7 mouse cellular contexts compared by ENCODE assay signal in the genomic region with DNA sequence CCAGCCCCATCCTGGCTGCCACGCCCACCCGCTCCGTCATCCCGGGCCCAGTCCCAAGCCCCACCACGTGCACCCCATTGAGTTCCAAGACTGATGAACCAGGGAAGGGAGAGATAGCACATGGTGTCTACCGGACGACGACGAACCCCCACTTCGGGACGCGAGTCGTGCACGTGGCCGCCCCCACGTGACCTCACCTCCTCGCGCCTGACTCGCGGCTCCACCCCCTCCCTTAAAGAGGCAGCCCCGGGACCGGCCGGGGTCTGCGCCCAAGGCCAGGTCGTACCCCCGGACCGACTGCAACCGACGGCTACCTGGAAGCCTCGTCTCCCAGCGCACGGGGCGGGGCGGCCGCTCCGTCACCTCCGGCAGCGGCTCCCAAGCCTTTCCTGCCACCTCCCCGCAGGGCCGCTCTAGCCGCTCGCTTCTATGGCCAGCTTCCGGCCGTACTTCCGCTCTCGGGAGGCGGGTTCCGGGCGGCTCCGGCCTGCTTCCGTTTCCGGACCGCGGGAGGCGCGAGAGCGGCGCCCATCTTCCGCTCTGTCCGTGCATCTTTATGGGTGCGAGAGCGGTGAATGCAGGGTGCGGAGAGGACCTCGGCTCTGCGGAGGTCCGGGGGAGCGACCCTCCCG. TPM values are rescaled to one million over a fixed set of nuclear protein-coding genes. Genes with fewer than 3 reads are reported as not detected.
DNase-seq lines count a peak whose midpoint lies in the region; ATAC-seq lines count a peak whose summit lies in the region.

Cops7a (minus strand) TSS at position 451 of the 632 bp plus-strand sequence.

- no peaks in the 10 kb centered on the region for H3K27me3 ChIP-seq in intestine, embryonic 15.5 days (replicated peaks)
- H3K27me3 ChIP-seq in midbrain, embryonic 10.5 days (ENCODE audit: low read depth, poor library complexity, severe bottlenecking), result no peaks in the 10 kb centered on the region

- H3K4me2 ChIP-seq in intestine, embryonic 15.5 days (replicated peaks), result peak within 1 kb of the TSS; percentile 94

- ATAC-seq in intestine, embryonic 15.5 days, result peak; percentile 98

- peak within 1 kb of the TSS; percentile 94 for H3K27ac ChIP-seq in intestine, embryonic 15.5 days
- H3K27ac ChIP-seq in midbrain, embryonic 10.5 days (replicated peaks), result peak within 1 kb of the TSS; percentile 97

- WGBS in intestine, embryonic 15.5 days, result under 1% methylated on average over 68 of the region's 68 CpGs
- under 1% methylated on average over 68 of the region's 68 CpGs for WGBS in midbrain, embryonic 10.5 days

- DNase-seq in adrenal gland, adult 18-20 months (ENCODE audit: low spot score in 2 of 2), result peak; percentile 96 to 97
- DNase-seq in embryo, embryonic 11 days, result peak; percentile 98
- DNase-seq in gastrocnemius, postnatal 36 days, result peak; percentile 93 to 96
- peak; percentile 97 for DNase-seq in left cerebral cortex, postnatal 25 days (ENCODE audit: low spot score in 2 of 2)
- peak; percentile 97 for DNase-seq in midbrain, embryonic 10.5 days (ENCODE audit: low spot score)
- peak; percentile 94 for DNase-seq in right cerebral cortex, postnatal 4 days

- peak within 1 kb of the TSS; percentile 64 for H3K4me3 ChIP-seq in intestine, embryonic 15.5 days (replicated peaks)
- peak within 1 kb of the TSS; percentile 87 for H3K4me3 ChIP-seq in midbrain, embryonic 10.5 days

- peaks cover 8% of the 10 kb centered on the region; the same call in 1 of the 2 replicates for H3K36me3 ChIP-seq in intestine, embryonic 15.5 days
- peaks cover 43% of the 10 kb centered on the region for H3K36me3 ChIP-seq in midbrain, embryonic 10.5 days

- H3K4me1 ChIP-seq in intestine, embryonic 15.5 days (replicated peaks), result peaks cover 8% of the 10 kb centered on the region
- peaks cover 21% of the 10 kb centered on the region for H3K4me1 ChIP-seq in midbrain, embryonic 10.5 days

- peak within 1 kb of the TSS; percentile 94 for H3K9ac ChIP-seq in intestine, embryonic 15.5 days

- no peaks in the 10 kb centered on the region for H3K9me3 ChIP-seq in intestine, embryonic 15.5 days
- H3K9me3 ChIP-seq in midbrain, embryonic 10.5 days (replicated peaks), result peaks cover 3% of the 10 kb centered on the region; the same call in 1 of the 2 replicates

- intact Hi-C loops in gastrocnemius, postnatal 36 days (cut with DNase I), result loop anchor here (2.0 kb wide), 1 partner anchor 62 kb away; no protein-coding TSS in a partner anchor
- intact Hi-C loops in left cerebral cortex, postnatal 25 days (cut with DNase I), result no loop called here

RNA-seq across cellular contexts. Expression of gene Cops7a, which starts in this region (rescaled TPM):
- 100 to 1,000 TPM; 112 to 141 TPM for total RNA-seq in adrenal gland, adult 18-20 months (2021)
- 100 to 1,000 TPM in 1 of 2 experiments, 10 to 100 TPM in 1; 98.3 to 107 TPM for total RNA-seq in gastrocnemius, postnatal 36 days (2021)
- polyA plus RNA-seq in intestine, embryonic 15.5 days (2015; fragmentation: Nextera tagmentation; extraction: Ambion mirVana), result 159 and 170 TPM in 2 replicates
- total RNA-seq in left cerebral cortex, postnatal 25 days (2021), result 100 to 1,000 TPM; 149 to 163 TPM
- 140 and 142 TPM in 2 replicates for polyA plus RNA-seq in midbrain, embryonic 10.5 days (2016; fragmentation: Nextera tagmentation; extraction: Ambion mirVana)

Comparison
In these comparisons a context has a peak if more than half of its experiments do, and no peak if none do; other contexts are left out.
1. Peak in every context shown above with its lines: DNase-seq, ATAC-seq, H3K4me3 ChIP-seq and H3K27ac ChIP-seq.